Mouse (Mus musculus): ENCODE results near the gene 1700088E04Rik.

DNA sequence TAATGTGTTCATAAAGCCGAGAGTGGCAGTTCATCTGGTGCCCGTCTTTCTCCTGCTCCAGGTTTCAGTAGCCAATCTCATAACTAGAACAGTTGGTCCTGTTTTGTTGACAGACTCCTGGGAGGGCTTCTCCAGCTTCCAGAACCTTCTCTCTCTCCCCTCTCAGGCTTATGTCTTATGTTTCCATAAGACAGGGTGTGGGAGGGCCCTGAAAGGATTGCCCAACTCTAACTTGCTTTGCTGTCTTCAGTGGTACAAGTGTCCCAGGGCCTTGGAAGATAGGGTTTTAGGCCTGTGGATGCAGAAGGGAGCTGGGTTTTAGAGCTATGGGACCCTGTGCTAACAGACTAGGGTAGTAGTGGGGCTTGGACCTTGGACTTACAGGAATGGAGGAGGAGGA, 30.5 kb downstream of the 1700088E04Rik start:
- no peak for TF ChIP-seq CTCF (IDR thresholded peaks at IDR 0.05; ENCODE audit: low read depth)
- no peak for TF ChIP-seq EP300 (IDR thresholded peaks at IDR 0.05; ENCODE audit: low read depth)
